Mouse (Mus musculus): ENCODE data around the gene Gm12888. TPM values are rescaled to one million over a fixed set of nuclear protein-coding genes. Genes with fewer than 3 reads are reported as not detected.
"Not testable (repeated sequence)": the region's sequence is repeated elsewhere in the genome, so short reads cannot be mapped to it uniquely, and the experiment has no call there.

Gene Gm12888
- not detected in 2 replicates for polyA plus RNA-seq (2014; fragmentation: Nextera tagmentation; extraction: Ambion mirVana)

DNA sequence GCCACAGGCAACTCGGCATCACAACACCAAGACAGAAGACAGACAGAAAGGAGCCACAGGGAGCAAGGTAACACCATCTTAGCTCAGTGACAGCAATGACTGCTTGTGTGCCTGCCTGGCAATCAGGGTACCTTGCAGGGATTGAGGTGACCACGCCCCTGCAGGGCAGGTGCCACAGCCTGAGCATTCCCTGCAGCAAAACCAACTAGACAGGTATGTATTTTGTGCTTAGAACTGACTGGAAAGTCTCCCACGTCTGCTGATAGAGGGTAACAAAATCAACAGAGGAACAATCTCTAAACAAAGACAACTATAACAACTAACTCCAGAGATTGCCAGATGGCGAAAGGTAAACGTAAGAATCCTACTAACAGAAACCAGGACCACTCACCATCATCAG lies at the start of gene Gm12888:
Gm12888 (minus strand) TSS at position 101 of the 400 bp plus-strand sequence.
- WGBS: 65% methylated on average over 3 of the region's 5 CpGs
- H3K4me3 ChIP-seq (replicated peaks; ENCODE audit: low read length): not testable (repeated sequence)

More for the DNA sequence above, at the start of gene Gm12888:
- DNase-seq (ENCODE audit: low spot score); H3K27ac ChIP-seq; ATAC-seq (ENCODE audit: low FRiP score); H3K4me1 ChIP-seq (replicated peaks; ENCODE audit: control insufficient read depth, insufficient read depth, low read length); H3K36me3 ChIP-seq (replicated peaks; ENCODE audit: control insufficient read depth, insufficient read depth); H3K27me3 ChIP-seq (ENCODE audit: control insufficient read depth, insufficient read depth, low read length); H3K9ac ChIP-seq; H3K4me2 ChIP-seq (replicated peaks): not testable (repeated sequence)
- peaks cover 13% of the 10 kb centered on the region for H3K9me3 ChIP-seq (ENCODE audit: control insufficient read depth, low read length)

Other genes starting within 250 kb of the Gm12888 start
- 22.1 and 25.1 TPM in 2 replicates for gene Zmpste24, start 226.7 kb downstream of the Gm12888 start, polyA plus RNA-seq (2014; fragmentation: Nextera tagmentation; extraction: Ambion mirVana)
- not detected in 2 replicates for gene Tmco2, start 215.7 kb downstream of the Gm12888 start, polyA plus RNA-seq (2014; fragmentation: Nextera tagmentation; extraction: Ambion mirVana)
- 24.0 and 25.5 TPM in 2 replicates for gene Rlf, start 109.8 kb downstream of the Gm12888 start, polyA plus RNA-seq (2014; fragmentation: Nextera tagmentation; extraction: Ambion mirVana)
- gene Gm12886, start 98.2 kb upstream of the Gm12888 start, polyA plus RNA-seq (2014; fragmentation: Nextera tagmentation; extraction: Ambion mirVana): not detected in 2 replicates

All from hindbrain, embryonic 14.5 days (tissue).